Mouse (Mus musculus): Measurements from ENCODE around the gene Abcc5.
"Not testable (repeated sequence)": the region's sequence is repeated elsewhere in the genome, so short reads cannot be mapped to it uniquely, and the experiment has no call there.

Gene Abcc5

DNA sequence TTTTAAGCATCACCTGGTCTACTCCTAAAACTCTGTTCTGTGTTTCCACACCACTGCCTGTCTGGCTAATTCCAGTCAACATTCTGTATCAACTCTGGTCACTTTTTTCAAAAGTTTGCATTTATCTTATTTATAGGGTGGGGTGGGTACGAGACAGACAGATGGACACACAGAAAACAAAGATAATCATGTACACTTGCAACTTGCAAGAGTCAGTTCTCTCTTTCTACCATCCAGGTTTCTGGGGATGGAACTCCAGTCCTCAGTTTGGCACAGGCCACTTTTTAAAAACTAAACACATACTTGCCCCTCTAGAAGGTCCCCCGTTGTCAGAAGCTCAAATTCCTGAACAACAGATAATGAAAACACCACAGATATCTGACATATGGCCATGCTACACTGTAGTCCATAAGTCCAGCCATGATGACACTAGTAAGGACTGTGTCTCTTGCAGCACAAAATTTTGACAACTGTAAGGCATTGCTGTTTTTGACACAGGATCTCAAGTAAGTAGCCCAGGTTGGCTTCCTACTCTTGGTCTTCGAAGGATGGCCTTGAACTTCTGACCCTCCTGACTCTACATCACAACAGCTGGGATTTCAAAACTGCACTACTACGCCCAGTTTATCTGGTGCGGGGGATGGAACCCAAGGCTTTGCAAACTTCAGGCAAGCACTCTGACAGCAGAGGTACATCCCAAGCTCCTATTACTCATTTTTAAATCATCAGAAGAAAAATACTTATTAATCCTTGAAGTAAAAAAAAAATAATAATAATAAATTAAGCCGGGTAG is 3.1 kb downstream of the Abcc5 start:
- DNase-seq: no peak

DNA sequence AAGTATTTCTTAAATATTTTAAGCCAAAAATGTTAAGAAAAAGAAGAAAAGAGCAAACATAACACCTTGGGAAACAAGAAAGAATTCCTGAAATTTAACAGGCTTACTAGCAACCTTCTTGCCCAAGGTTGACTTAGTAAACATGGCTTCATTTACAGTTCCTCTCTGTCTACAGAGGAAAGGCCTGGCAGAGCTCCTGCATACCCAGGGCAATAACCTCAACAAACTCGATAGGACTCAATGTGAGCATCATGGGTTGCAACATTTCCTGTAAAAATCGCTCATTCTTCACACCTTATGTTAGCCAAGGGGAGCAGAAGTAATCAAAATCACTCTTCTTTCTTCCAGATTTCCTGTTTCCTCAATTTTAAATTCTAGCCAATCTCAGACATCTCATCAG is 8.1 kb downstream of the Abcc5 start:
- DNase-seq: no peak

DNA sequence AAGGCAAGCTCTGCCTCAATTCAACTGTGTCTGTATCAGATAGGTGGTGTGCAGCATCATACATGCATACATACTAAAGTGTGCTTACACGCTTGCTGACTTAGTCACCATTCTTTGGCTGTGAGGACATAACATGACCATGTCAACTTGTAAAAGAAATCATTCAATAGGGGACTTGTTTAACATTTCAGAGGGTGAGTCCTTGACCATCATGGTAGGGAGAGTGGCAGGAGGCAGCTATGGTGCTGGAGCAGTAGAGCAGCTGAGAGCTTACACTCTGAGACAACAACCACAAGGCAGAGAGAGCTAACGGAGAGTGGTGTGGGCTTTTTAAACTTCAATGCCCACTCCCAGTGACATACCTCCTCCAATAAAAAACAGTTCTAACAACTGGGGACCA is 9.9 kb downstream of the Abcc5 start:
- no peak for DNase-seq

DNA sequence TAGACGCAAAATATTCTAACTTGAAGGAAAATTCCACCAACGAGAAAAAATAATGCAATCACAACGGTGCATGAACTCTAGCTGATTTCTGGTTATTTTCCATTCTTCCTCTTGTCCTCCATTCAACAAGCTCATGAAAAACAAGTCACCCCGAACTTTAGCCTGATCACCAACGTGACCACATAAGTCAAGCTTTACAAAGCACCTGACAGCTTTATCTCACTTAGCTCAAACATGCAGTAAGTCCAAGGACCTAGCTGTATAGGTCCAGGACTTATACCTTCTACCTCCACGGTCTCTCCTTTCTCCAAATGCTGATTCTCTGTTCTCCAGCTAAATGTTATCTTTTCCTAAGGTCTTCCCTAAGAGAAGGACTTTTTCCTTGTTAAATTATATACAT is 10.4 kb downstream of the Abcc5 start:
- DNase-seq: no peak

DNA sequence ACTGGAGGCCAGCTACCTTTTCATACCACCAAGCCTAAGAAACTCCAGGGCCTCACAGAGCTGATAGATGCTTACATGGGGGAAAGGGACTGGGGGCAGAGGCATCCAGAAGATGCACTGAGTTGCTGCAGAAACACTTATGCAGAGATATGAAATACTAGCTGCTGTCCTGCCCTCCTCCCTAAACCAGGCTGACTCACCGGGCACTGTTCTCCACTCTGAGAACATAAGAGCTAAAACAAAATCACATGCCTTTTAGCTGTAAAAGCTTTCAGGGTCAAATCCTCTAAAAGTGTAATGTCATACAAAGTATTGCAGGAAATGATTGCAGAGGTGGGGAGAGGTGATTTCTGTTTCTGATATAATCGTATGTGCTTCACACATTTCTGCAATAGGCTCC is 11.0 kb downstream of the Abcc5 start:
- DNase-seq: no peak

DNA sequence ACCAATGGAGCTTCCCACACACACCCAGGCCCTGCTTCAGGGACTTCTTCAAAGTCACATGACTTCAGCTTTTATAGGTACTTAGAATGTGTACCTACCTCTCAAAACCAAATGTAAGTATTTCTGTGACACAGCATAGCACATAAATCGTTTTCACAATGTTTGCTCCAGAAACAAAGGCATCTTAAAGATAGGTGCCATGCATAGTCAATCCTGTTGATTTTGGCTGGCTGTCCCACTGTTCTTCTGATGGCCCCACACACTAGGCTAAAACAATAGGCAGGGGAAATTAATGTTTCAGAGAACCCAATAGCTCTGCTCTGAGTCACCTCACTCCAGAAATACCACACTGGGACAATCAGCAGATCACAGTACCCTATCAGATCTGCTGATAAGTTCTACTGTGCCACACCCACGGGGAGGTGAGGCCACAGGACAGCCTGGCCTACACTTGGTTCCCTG is 12.3 kb downstream of the Abcc5 start:
- DNase-seq: no peak

DNA sequence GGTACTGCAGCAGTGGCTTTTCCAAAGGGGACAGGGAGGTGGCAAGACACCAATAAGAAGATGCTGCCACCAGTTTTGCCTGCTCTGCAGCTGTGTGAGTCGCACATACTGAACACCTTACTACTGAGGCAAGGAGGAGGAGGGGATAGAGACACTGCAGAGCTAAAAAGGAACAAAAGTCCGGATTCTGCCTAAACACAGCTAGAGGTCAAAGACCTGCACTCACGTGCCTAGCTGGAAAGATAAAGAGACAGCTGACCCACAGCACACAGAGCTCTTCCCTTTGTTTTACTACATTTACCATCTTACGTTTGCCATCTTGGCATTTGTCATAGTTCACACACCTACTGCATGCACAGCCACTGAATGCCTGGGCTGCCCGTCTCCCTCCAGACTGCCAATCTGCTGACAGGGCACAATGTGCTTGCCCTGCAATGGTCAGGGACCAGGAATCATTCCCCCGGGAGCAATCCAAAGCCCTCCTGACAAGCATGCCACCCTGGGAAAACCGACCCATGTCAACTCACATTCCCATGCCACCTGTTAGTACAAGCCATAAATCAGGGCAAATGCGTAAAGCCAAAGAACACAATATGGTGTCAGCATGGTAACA is 14.1 kb downstream of the Abcc5 start:
- DNase-seq: no peak

DNA sequence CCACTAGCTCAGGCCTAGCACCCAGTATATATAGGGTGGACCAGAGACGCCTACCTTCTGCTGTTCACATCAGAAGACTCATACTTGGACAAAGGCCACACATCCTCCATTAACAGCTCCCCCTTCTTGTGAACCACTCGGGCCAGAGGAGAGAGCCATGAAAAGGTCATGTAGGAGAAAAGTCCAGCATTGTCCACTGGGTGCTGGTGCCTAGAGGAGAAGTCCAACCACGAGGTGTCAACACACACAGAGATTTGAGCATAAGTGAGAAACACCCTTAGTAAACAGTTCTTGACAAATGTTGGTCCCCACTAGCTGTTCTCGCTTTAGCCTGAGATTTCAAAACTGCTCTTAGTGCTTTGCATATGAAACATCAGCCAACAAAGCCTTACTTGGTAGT is 20.9 kb downstream of the Abcc5 start:
- DNase-seq: no peak

DNA sequence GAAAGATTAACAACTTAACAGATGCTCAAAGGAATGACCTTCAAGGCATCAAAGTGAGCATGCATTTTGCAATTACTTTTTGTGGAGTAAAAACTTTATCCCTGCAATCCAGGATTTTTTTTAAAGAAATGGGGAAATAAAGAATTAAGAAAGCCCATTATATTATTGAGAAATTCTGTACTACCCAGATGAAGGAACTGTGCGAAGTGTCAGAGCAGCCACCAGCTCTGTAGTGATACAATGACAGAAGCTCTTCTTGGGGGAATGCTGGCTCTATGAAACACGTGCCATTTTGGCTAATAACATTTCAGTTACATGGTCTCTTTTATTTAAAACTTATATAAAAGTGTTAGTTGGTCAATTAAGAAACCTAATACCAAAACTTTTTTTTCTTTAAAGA is 22.9 kb downstream of the Abcc5 start:
- DNase-seq: no peak

DNA sequence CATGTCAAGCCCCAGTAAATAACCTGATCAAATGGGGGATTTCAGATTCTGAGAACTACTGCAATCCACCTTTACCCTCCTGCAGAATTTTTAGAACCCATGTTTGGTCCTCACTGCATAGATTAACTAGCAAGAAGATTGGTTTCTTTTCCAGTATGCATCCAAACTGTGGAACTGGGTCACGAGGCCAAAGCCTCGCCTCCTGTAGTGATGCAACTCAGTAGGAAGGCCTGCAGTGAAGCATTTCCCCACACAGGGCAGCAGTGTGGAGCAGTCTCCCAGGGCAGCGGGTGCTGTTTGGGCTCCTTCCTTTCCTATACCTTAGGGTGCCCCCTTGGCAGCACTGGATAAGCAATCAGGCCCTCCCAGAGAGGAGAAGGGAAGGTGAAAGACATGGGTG is 24.6 kb downstream of the Abcc5 start:
- no peak for DNase-seq

DNA sequence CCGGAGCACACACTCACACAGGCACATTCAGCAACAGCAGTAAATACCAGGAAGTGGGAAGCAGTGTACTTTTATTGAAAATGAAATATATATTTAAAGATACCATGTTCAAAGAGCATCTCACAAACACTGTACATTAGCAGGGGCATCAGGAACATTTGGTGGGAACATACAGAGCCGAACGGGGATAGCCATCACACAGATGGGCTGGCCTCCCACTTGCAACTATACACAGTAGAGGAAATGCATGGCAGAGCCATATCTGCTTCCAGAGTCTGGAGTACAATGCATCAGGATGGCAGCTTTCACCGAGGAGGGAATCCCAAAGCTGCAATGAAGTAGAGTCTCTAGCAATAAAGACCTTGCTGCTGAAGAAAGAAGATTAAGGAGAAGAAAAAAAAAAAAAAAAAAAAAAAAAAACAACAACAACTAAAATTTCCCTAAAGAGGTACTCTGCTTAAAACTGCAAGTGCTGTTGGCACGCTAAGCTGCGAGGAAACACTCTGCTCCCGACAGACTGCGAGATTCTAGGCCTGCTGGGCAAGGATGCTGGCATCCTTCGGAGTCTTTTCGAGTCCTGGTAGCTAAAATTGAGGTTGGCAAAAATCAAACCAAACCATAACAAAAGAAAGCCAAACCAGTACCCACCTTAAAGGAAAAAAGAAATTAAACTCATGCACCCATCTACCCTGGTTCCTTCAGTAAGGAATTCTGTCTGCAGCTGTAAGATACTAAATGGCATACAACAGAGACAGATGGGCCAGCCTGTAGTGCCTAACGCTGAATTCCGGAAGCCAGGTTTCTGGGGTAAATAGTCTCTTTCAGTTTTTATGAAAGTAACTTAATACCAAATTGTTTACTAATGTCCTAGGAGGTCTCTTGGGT is 25.2 kb downstream of the Abcc5 start:
- DNase-seq: peak; percentile 26

DNA sequence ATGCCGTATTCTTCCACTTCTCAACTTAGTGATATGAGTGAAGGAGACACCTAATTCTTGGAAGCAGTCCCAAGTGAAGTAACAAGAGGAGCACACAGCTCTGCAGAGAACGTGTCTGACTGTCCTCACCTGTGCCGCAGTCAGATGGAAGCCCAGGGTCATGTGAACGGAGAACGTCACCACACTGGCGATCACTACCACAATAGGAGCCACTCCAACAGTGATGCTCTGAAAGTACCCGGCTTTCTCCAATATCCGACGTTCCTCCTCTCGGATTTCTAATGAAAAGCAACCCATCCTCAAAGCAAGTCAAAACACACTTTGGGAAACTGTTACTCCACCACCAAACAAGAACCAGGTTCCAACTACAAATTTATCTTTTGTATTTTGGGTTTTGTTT is 29.3 kb downstream of the Abcc5 start:
- DNase-seq: no peak

DNA sequence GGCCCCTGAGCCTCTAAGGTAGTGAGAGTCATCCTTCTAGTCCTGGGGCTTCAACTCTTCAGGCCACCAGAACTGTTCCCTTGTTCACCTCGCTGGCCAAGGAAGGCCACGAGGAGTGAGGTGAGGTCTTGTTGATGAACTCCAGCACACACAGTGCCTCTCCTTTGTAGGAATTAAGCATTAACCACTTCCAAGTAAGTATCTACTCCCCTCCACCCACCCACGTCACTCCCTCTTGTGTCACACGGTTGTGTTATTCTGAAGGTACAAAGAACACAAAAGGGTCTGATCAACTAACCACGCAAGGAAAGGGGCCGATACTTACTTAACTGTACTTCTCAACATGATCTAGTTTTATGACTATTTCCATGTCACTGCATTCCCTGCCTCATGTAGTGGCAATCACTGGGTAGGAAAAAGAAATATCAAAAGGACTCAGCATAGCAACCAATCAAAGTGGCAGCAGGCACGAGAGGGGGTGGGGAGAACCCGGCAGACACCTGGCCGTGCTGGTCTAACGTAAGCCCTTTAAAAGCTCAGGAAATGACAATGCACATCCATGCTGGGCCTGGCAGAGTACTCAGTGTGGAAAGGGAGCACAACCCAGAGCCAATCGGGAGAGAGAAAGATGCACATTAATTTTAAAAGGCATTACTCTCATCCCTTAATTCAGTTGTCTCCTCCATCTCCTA is 30.8 kb downstream of the Abcc5 start:
- no peak for DNase-seq

DNA sequence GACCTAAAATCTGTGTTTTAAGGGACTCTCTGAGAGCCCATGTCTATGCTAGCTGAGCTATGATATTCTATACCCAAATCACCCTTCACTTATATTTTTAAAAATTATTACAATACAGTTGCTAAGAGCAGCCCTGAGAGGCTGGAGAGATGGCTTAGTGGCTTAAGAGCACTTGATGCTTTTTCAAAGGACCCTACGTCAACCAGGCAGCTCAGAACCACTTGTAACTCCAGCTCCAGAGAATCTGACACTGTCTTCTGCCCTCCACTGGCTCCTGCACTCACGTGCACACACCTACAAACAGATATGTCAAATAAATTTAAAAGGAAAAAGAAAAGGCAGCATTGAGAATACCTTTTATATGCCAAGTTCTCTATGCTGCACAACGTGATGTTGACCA is 34.4 kb downstream of the Abcc5 start:
- DNase-seq: no peak

DNA sequence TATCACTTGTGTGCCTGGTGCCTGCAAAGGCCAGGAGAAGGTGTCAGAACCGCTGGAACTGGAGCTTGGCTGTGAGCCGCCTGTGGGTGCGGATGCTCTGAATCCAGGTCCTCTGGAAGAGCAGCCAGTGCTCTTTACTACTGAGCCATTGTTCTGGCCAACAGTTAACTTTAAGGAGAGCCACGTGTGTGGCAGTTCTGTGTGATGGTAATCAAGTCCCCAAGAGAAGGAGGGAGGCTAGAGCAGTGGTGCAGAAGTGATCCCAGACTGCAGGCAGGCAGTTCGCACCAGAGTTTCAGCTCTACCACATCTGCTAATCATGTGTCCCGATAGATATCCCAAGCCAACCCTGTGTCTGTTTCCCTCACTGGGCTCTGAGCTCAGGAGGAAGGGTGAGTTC is 36.0 kb downstream of the Abcc5 start:
- DNase-seq: no peak

DNA sequence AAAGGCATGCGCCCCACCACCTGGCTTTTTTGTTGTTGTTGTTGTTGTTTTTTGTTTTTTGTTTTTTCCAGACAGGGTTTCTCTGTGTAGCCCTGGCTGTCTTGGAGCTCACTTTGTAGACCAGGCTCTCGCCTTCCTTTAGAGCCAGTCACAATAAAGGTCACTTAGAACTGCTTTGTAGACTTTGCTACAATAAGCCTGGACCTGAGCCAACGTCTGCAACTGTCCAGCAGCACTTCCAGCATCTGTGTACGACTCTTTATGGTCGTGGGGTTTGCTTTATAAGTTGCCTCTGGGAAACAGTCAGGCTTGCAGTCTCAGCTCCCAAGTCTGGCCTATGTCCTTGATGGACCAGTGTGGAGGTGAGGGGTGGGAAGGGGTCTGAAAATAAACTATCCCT is 45.2 kb downstream of the Abcc5 start:
- no peak for DNase-seq

DNA sequence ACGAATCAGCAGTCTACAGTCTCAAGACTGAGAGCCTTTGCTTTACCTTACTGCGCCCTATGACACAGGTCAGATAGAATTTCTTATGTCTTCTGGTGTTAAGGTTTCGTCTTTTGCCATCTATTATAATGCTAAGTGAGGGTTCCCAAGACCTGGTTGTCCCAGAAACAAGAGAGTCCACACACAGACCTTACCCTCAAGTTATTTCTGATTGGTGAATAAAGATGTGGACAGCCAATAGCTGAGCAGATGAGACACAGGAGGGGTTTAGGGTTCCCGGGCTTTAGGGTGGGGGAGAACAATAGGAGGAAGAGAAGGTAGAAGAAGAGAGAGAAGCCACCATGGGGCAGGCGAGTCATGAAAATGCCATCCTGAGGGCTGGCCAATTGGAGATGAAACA is 50.9 kb downstream of the Abcc5 start:
- no peak for DNase-seq

DNA sequence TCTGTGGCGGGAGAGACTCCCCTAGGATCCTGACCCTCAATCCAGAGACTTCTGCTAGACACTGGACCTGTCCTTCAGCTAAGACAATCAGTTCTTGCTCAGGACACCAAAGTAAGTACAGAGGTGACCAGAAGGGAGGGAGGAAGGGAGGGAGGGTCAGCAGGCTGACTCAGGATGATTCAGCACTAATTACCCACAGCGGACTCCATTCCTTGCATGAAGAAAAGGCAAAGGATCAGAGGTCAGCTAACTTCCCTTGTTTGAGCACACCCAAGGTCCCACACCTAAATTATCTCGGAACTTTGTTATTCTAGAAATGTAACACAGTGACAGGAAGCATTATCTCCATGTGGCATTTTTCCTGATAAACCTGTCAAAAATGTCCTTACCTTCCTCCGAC is 54.5 kb downstream of the Abcc5 start:
- no peak for DNase-seq

DNA sequence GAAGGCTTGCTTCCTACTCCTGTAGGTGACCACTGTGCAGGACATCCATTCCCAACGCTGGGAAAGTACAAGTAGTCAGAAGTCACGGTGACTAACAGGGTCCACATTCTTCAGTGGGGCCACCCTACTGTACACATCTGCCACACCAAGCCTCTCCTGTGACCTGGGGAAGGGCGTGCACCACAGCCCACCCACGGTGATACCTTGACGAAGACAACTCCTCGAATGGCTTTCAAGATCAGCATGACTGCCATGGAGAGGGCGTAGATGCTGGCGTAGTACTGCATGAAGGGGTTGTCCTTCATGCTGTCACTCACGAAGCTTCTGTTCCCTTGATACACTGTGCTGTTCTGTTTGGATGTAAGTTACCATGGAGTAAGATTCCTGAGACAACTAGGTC is 58.0 kb downstream of the Abcc5 start:
- no peak for DNase-seq

DNA sequence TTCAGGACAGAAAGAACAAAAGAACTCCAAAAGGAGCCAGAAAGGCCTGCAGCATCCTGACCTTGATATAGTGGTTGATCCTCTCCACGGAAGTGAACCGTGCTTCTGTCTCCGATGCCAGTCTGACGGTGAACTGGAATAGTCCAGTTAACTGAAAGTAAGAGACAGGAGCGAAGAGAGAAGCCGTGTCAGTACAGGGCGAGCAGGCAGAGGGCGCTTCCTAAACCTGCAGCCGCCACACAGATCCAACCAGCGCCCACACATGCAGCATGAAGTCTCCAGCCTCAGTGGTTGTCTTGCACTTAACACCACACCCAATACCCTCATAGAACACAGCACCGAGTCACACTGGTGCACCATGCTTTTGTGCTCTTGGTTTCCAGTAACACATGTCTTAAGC is 64.1 kb downstream of the Abcc5 start:
- no peak for DNase-seq

DNA sequence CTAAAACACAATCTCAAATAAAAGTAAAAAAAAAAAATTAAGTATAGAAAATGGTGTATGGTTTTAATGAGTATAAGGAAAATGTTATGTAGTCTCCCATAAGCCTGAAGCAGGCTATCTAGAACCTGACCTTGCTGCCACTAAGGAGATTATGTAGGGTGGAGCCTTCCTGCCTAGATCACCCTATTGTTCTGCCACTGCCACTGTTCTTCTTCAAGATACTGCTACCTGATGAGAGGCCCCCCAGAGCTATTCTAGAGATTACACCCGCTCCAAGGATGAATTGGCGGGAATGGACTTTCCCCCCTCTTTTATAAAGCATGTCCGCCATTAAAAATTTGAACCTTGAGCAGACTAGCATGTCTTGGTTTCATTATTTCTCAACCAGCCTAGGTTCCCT is 64.7 kb downstream of the Abcc5 start:
- not testable (repeated sequence) for DNase-seq

DNA sequence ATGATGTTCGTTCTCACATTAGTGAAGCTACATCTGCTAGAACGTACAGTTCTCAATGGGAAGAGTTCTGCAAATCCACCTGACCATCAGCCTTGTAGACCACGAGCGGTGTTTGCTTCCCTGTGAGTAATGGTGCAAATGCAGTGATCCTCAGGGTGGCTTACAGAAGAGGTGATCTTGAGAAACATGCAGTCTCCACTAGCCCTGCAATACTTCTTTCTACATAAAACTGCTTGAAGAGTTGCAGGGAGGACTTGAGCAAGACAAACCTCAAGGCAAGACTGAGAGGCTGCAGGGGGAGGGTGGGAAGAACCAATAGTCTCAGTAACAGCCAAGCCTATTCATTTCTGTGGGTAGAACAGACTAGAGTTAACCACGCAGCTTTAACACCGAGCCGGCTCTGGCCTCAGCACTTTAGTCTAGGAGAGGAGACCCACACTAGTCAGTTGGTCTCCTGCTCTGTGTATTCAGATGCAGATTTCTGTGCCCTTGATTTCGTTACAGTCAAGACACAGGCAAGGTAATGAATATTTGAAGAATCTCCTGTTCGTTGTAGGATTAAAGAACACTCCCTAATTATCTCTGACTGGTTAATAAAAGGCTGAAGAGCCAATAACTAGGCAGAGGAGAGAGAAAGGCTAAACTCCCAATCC is 66.4 kb downstream of the Abcc5 start:
- DNase-seq: no peak

DNA sequence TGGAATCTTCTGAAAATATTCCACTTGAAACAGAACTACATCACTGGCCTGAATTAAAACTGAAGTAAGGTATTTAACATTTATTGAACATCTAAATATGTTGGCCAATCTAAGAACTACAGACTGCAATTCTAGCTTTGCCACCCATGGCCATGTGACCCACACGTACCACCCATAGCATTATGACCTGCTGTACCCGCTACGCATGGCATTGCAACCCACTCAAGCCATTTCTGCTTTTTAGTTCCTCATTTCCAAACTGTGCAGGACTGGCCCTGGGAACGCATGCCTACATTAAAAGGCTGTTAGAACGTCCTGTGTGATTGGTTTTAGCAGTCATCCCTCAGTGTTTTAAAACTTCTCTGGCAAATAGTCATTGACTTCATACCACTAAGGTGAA is 68.4 kb downstream of the Abcc5 start:
- DNase-seq: no peak
